Mouse (Mus musculus): Measurements from ENCODE around the gene Casp9.

DNA sequence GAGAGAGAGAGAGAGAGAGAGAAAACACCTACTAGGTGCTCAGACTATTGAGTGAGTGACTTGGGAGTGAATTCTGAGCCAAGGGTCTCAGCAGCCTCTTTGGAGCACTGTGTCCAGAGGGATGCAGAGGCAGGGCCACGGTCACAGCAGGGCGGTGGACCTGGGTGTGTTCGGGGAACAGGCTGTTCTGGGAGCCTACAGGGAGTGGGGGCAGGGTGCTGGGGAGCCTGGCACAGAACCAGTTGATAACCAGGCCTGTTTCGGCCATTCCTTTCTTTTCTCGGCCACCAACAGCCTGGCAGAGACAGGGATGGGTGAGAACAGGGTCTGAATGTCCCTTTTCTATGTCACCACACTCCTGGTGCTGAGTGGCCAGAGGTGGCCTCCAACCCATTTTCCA lies 69.5 kb downstream of the Casp9 start:
- TF ChIP-seq POLR2A (IDR thresholded peaks at IDR 0.05; ENCODE audit: borderline replicate concordance, extremely low read depth, insufficient read depth, insufficient read length, poor library complexity, severe bottlenecking) (no peak), CTCF (IDR thresholded peaks at IDR 0.05; ENCODE audit: borderline replicate concordance, extremely low read depth, insufficient read depth, insufficient read length) (no peak)

Data from brain, embryonic 14.5 days (tissue).